Mouse (Mus musculus): ENCODE results near the gene Galns. TPM values are rescaled to one million over a fixed set of nuclear protein-coding genes. Genes with fewer than 3 reads are reported as not detected.

The Galns gene
- polyA plus RNA-seq, 1 experiment from 2014 or later, result 14.3 TPM

- Histone ChIP-seq H3K4me2 (replicated peaks; ENCODE audit: low read depth, low read length) (0 out of 2 replicates have a peak overlapping the region, but pooled peaks have one; percentile 17), H3K36me3 (ENCODE audit: insufficient read depth, low read length) (no peaks in the 10 kb centered on the region), H3K27ac (ENCODE audit: low read length) (no peak overlapping the region), H3K9ac (replicated peaks; ENCODE audit: low read depth) (no peak overlapping the region), H3K9me3 (ENCODE audit: low read length) (no peaks in the 10 kb centered on the region), H3K27me3 (replicated peaks; ENCODE audit: insufficient read depth, low read length) (no peaks in the 10 kb centered on the region), H3K4me3 (ENCODE audit: low read depth, low read length) (no peak overlapping the region), H3K4me1 (ENCODE audit: insufficient read depth, low read depth, low read length) (peaks cover 10% of the 10 kb centered on the region; the same call in 1 of the 2 replicates)
- DNase-seq (ENCODE audit: low spot score), result no peak
- 13% methylated on average over 10 of the region's 10 CpGs for WGBS
- TF ChIP-seq EP300 (IDR thresholded peaks at IDR 0.05) (no peak), CTCF (IDR thresholded peaks at IDR 0.05) (peak; percentile 30; the same call in 1 of the 2 replicates)
- no peak for ATAC-seq
Measured at GRCm38 (mm10) chr8:122568881-122569309, 42.4 kb downstream of the Galns start.

- ATAC-seq (peak; percentile 18), DNase-seq (ENCODE audit: low spot score) (no peak)
- under 1% methylated on average over 30 of the region's 34 CpGs for WGBS
- TF ChIP-seq CTCF (IDR thresholded peaks at IDR 0.05) (no peak), EP300 (IDR thresholded peaks at IDR 0.05) (no peak)
- Histone ChIP-seq H3K36me3 (ENCODE audit: insufficient read depth, low read length) (no peaks in the 10 kb centered on the region), H3K9ac (replicated peaks; ENCODE audit: low read depth) (peak overlapping the region; percentile 73), H3K27me3 (replicated peaks; ENCODE audit: insufficient read depth, low read length) (no peaks in the 10 kb centered on the region), H3K4me3 (ENCODE audit: low read depth, low read length) (peak overlapping the region; percentile 74), H3K4me2 (replicated peaks; ENCODE audit: low read depth, low read length) (peak overlapping the region; percentile 83), H3K4me1 (ENCODE audit: insufficient read depth, low read depth, low read length) (peaks cover 10% of the 10 kb centered on the region; the same call in 1 of the 2 replicates), H3K27ac (ENCODE audit: low read length) (peak overlapping the region; percentile 90), H3K9me3 (ENCODE audit: low read length) (no peaks in the 10 kb centered on the region)
Measured at GRCm38 (mm10) chr8:122568109-122568504, 43.2 kb downstream of the Galns start.

GRCm38 (mm10) chr8:122567361-122568108 lies 43.7 kb downstream of the Galns start, which contains the start of gene Cdt1:
Cdt1 (plus strand) TSS chr8:122568015.
- peak within 1 kb of the TSS; percentile 74 for H3K4me3 ChIP-seq (ENCODE audit: low read depth, low read length)
- under 1% methylated on average over 58 of the region's 62 CpGs for WGBS
- peak within 1 kb of the TSS; percentile 73 for H3K9ac ChIP-seq (replicated peaks; ENCODE audit: low read depth)
- no peaks in the 10 kb centered on the region for H3K27me3 ChIP-seq (replicated peaks; ENCODE audit: insufficient read depth, low read length)
- H3K4me1 ChIP-seq (ENCODE audit: insufficient read depth, low read depth, low read length), result peaks cover 10% of the 10 kb centered on the region; the same call in 1 of the 2 replicates
- DNase-seq (ENCODE audit: low spot score) (peak; percentile 98), ATAC-seq (peak; percentile 97)
- TF ChIP-seq EP300 (IDR thresholded peaks at IDR 0.05) (0 out of 2 replicates have a peak, but pooled peaks have one; percentile 29), CTCF (IDR thresholded peaks at IDR 0.05) (no peak; the same call in 1 of the 2 replicates)
- no peaks in the 10 kb centered on the region for H3K36me3 ChIP-seq (ENCODE audit: insufficient read depth, low read length)
- H3K9me3 ChIP-seq (ENCODE audit: low read length), result no peaks in the 10 kb centered on the region
- H3K4me2 ChIP-seq (replicated peaks; ENCODE audit: low read depth, low read length), result peak within 1 kb of the TSS; percentile 83
- peak within 1 kb of the TSS; percentile 90 for H3K27ac ChIP-seq (ENCODE audit: low read length)

- no peak for ATAC-seq
- Histone ChIP-seq H3K36me3 (ENCODE audit: insufficient read depth, low read length) (no peaks in the 10 kb centered on the region), H3K27me3 (replicated peaks; ENCODE audit: insufficient read depth, low read length) (no peaks in the 10 kb centered on the region), H3K27ac (ENCODE audit: low read length) (peak overlapping the region; percentile 90), H3K9ac (replicated peaks; ENCODE audit: low read depth) (peak overlapping the region; percentile 73; the same call in 1 of the 2 replicates), H3K4me1 (ENCODE audit: insufficient read depth, low read depth, low read length) (peaks cover 10% of the 10 kb centered on the region; the same call in 1 of the 2 replicates), H3K4me2 (replicated peaks; ENCODE audit: low read depth, low read length) (peak overlapping the region; percentile 83), H3K4me3 (ENCODE audit: low read depth, low read length) (peak overlapping the region; percentile 74), H3K9me3 (ENCODE audit: low read length) (no peaks in the 10 kb centered on the region)
- no peak for DNase-seq (ENCODE audit: low spot score)
- 16% methylated on average over 6 of the region's 6 CpGs for WGBS
- TF ChIP-seq EP300 (IDR thresholded peaks at IDR 0.05), result no peak
Measured at GRCm38 (mm10) chr8:122566766-122567165, 44.5 kb downstream of the Galns start.

- ATAC-seq (no peak), DNase-seq (ENCODE audit: low spot score) (peak; percentile 57)
Measured at GRCm38 (mm10) chr8:122564363-122565352, 46.6 kb downstream of the Galns start.

More at GRCm38 (mm10) chr8:122564363-122565352, 46.6 kb downstream of the Galns start:
- Histone ChIP-seq H3K4me1 (ENCODE audit: insufficient read depth, low read depth, low read length) (peaks cover 10% of the 10 kb centered on the region; the same call in 1 of the 2 replicates), H3K27me3 (replicated peaks; ENCODE audit: insufficient read depth, low read length) (no peaks in the 10 kb centered on the region), H3K9ac (replicated peaks; ENCODE audit: low read depth) (no peak overlapping the region), H3K9me3 (ENCODE audit: low read length) (no peaks in the 10 kb centered on the region), H3K4me2 (replicated peaks; ENCODE audit: low read depth, low read length) (no peak overlapping the region), H3K27ac (ENCODE audit: low read length) (no peak overlapping the region), H3K36me3 (ENCODE audit: insufficient read depth, low read length) (no peaks in the 10 kb centered on the region), H3K4me3 (ENCODE audit: low read depth, low read length) (no peak overlapping the region)
- TF ChIP-seq EP300 (IDR thresholded peaks at IDR 0.05), result no peak
- TF ChIP-seq CTCF (IDR thresholded peaks at IDR 0.05), result no peak
- WGBS, result 70% methylated on average over 25 of the region's 25 CpGs

All from lung, postnatal 0 days (tissue).